Mouse (Mus musculus) left cerebral cortex, postnatal 14 days (tissue): Measurements from ENCODE around the gene Lysmd2. TPM values are rescaled to one million over a fixed set of nuclear protein-coding genes. Genes with fewer than 3 reads are reported as not detected.
A peak's percentile ranks its signal among the peaks of the same experiment; 100 is the strongest.

Experiments
- DNase-seq, 2 experiments: peaks; one replicate each; pipeline ENCODE4 v3.0.0; 2021 to 2022; ENCODE audit warnings: low spot score in 2 of 2, mixed read lengths in 1 of 2
- intact Hi-C: fragments of 180-260 bp; cut with DNase I; formaldehyde crosslinking; loops from one replicate; pipeline ENCODE4 v1.15.1; 2025
- long read RNA-seq, 2 experiments: library from polyadenylated mRNA; stranded (forward); transcript quantifications; one replicate each; pipeline ENCODE4 v2.0.0; 2021
- total RNA-seq, 2 experiments: library from RNA; stranded (reverse); gene quantifications; 2 replicates each; pipeline ENCODE4 v1.2.3; 2021

Lysmd2 gene
- 10 to 100 TPM; 60.1 to 63.1 TPM for total RNA-seq
- long read RNA-seq, experiment 1, transcript Lysmd2-202 (3 exons, 1,241 nt): minor isoform, 13 of 128 reads
- long read RNA-seq, experiment 1, transcript Lysmd2-201 (3 exons, 1,189 nt): major isoform, 106 of 128 reads
- long read RNA-seq, experiment 1, partial matches to known transcripts: 0 of 128 reads
- long read RNA-seq, experiment 1, other reads (novel, unspliced or antisense): 7 of 128 reads
- long read RNA-seq, experiment 2, transcript Lysmd2-201 (3 exons, 1,189 nt): major isoform, 107 of 121 reads
- long read RNA-seq, experiment 2, transcript Lysmd2-202 (3 exons, 1,241 nt): minor isoform, 9 of 121 reads
- long read RNA-seq, experiment 2, partial matches to known transcripts: 1 of 121 reads
- long read RNA-seq, experiment 2, other reads (novel, unspliced or antisense): 3 of 121 reads

- peak; percentile 42 to 68 for DNase-seq
- intact Hi-C loops: no loop called here
Measured at GRCm38 (mm10) chr9:75625556-75626307, at the start of gene Lysmd2. TSS of gene Lysmd2 (plus strand) at chr9:75625741.

- intact Hi-C loops: no loop called here
- no peak for DNase-seq
Measured at GRCm38 (mm10) chr9:75579321-75579720, 46.2 kb upstream of the Lysmd2 start.

DNA sequence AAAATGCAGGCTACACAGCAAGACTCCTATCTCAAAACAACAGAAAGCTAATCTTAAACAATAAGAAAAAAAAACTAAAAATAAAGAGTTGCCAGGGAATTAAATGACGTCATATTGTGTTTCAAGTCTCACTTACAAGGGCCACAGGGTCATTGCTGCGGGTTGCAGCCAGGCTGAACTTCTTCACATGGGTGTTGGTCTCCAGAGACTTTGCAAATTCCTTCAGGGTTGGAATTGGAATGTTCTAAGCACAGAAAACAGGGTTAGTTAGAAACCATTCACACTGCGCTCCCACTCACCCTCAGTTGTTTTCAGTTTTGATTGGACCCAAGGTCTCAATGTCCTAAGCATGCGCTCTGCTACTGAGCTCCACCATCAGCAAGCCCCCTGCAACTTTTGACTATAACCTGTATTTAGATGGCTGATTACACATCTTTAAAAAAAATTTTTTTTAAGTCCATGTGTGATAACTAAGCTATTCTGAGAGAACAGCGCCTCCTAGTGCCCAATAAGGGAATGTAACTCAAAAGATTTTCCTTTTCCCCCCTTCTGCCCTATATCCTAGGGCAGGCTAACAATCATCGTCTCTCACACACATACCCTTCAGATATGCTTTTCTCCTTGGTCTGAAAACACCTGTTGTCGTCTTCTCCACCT is 43.7 kb upstream of the Lysmd2 start:
- no peak for DNase-seq
- intact Hi-C loops: loop anchor here (2.0 to 10.0 kb wide), 2 partner anchors 59 to 117 kb away; no protein-coding TSS in a partner anchor

DNA sequence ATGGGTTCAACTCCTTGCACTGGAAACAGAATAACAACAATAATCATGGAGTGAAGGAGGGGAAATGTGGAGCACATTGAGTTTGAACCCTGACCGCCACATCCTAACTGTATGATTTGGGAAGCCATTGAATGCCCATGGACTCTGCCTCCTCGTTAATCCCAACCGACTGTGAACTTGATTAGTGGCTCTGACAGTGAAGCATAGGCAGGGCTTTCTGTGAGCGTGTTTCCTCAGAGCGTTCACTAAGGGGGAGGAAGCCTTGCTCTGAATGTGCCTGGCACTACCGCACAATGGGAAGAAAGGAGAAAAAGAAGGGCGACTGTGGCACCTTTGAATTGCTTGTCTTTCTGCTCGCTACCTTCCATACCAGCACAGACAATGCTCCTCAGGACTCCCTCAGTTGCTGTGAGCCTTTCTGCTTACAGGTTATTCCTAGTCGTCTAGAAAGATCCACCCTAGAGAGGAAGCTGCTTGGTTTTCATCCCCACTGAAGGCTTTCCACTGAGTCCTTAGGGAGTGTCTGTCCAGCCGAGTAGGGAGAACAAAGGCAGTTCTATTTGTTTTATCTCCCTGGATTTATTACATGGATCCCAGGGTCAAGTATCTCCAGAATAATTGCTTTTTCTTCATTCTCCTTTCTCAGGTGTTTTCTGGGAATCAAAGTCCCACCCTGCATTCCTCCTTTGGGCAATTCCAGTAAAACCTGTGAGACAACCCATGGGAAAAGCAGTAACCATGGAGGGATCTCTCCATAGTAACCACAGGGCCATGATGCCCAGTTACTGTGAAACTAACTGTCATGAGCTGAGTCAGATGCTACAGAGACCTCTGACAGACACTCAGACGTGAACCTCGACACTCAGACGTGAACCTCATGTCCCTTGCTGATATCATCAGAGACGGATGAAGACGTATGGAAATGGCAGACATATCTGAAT is 35.4 kb upstream of the Lysmd2 start:
- intact Hi-C loops: loop anchor here (10.0 kb wide), 1 partner anchor 125 kb away; no protein-coding TSS in a partner anchor
- DNase-seq: no peak

- intact Hi-C loops: no loop called here
- DNase-seq: peak; percentile 49 to 78
Measured at GRCm38 (mm10) chr9:75593481-75593880, 32.1 kb upstream of the Lysmd2 start.

DNA sequence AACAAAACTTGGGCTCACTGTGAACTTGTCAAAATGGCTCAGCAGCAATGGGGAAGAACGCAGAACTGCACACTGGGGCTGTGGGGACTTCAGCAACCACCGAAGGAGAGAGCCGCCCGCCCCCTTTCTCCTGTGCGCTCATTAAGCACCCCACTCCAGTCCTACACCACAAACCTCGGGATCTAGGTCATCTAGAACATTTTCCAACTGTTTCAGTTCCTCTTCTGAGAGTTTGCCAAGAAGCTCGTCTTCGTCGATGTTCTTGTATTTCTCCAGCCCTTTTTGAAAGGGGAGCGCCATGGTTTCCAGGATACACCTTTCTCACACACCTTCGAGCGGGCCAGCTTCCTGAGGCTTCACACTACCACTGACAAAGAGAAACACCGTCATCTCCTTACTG is 28.5 kb upstream of the Lysmd2 start:
- intact Hi-C loops: no loop called here
- no peak for DNase-seq

GRCm38 (mm10) chr9:75597596-75597995 is 27.9 kb upstream of the Lysmd2 start:
- DNase-seq: no peak
- intact Hi-C loops: no loop called here

- intact Hi-C loops: no loop called here
- peak; percentile 57 to 80 for DNase-seq
Measured at GRCm38 (mm10) chr9:75599191-75599841, 26.2 kb upstream of the Lysmd2 start.

DNA sequence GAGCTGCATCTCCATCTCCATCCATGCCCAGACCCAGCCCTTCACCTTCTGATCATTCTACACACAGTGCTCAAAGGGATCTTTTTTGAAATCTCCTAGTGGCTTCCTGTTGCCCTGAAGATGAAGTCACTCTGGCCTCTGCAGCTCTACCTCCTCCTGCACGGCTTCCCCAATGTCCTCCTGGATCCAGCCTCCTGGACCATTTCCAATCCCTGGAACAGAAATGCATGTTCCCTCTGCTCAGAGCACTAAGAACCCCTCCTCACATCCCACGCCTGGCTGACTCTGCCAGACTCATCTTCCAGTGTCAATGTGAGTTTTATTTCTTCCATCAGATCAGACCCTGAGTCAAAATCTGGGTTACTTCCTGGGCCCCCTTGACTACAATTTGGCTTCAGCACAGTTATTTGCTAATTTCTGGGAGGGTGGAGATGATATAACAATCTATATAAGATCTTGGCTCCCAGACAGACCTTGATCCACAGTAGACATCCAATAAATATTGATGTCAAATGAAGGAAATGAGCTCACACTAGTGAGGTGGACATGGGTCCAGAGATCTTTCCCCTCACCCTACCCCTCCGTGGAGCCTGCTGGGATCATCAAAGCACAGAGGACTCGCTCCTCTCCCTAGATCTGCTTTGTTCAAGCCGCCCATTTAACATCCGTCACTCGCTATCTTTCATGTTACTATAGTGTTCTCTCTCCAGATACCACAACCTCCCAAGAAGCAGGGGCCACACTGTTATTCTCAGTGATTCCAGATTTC is 25.2 kb upstream of the Lysmd2 start:
- intact Hi-C loops: no loop called here
- DNase-seq: peak; percentile 53 to 59

DNA sequence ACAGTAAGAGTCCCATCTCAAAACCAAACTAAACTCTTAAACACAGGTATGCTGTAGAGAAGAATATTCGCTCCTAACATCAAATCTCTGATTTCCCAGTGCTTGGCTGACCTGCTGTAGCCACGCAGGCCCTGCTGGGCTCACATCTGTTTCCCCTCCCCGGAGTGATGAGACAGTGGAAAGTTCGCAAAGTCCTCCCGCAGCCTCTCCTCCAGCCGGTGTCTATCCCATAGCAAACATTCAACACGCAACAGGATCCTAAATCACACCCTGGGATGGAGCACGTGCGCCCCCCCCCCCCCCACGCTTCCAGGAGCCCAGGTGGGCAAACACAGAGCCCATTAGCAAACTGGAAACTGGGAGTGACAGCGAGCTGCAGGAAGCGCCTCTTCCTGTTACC is 24.0 kb upstream of the Lysmd2 start:
- no peak for DNase-seq
- intact Hi-C loops: no loop called here

DNA sequence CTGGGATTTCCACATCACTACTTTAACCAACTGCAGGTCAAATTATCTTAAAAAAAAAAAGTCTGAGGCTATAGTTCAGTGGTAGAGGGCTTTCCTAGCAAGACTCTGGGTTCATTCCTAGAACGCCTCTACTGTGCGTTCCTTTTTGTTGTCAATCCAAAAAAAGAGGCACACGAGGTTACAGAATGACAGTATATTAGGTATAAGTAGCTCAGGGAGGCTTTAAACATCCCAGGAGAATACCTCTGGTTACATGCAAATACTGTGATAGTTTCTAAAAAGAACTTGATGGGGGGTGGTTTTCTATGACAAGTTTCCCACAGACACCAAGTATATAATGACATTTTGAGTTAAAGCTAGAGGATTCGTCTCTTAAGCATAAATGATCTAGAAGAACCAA is 18.0 kb upstream of the Lysmd2 start:
- no peak for DNase-seq
- intact Hi-C loops: no loop called here

GRCm38 (mm10) chr9:75609505-75609904 is 16.0 kb upstream of the Lysmd2 start:
- DNase-seq: no peak
- intact Hi-C loops: no loop called here

- DNase-seq: peak in 1 of 2 experiments; percentile 42
- intact Hi-C loops: no loop called here
Measured at GRCm38 (mm10) chr9:75609965-75610364, 15.6 kb upstream of the Lysmd2 start.

DNA sequence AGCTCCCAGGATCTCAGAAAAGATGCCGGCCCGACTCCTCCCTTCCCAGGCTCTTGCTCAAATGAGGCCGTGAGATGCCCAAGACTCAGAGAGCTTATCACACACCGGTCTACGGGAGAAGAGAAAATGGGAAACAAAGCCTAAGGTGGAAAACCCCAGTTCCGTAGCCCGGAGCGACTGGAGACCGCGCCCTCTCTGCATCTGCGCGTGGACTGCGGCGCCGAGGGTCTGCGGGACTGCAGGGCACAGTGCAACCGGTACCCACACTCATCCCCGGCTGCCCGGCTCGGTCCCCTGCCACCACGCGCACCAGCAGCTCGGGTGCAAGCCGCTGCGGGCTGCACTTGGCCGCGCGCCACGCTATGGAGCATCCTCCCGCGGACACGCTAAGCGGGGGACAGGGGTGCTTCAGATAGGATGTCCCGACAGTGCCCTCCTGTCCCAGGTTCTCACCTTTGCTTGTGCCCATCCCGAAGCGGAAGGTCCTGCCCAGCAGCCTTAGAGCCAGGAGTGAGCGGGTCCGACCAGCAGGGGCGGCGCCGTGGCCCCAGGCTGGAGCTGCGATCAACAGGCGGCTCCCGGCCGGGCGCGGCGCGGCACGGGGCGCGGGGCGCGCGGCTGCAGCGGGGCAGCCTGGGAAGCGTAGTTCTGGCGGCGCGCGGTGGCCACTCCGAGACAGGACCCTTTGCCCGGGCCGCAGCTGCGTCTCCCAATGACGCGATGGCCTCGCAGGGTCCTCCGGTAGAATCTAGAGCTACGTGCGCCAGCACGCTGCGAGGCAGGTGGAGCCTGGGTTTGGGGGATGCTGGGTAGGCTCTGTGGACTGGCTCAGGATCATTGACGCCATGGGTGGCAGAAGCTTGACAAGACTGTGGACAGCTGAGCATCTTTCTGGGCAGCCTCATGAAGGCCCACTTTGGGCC is 14.7 kb upstream of the Lysmd2 start, which contains the start of gene Tmod2:
Gene Tmod2 (minus strand): TSS at position 755 of the 923 bp plus-strand sequence.
- intact Hi-C loops: no loop called here

DNA sequence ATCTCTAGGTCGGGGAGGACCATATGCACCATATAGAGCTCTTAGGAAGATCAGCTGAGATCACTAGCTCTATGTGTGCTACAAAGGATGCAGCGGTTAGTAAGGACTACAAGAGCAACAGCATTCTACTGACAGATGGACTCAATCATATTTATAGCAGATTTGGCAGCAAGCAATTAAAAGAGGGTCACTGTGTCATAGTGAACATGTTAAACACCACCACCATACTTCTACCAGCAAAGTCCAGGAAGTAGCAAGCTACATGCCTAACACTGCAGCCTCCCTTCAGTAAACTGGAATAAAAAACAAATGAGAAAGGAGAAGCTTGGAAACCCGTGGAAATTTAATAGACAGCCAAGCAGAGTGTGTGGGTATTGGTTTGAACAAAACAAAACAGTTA is 9.0 kb upstream of the Lysmd2 start:
- DNase-seq: no peak
- intact Hi-C loops: no loop called here

More for the DNA sequence above, 14.7 kb upstream of the Lysmd2 start, which contains the start of gene Tmod2:
- peak; percentile 76 to 77 for DNase-seq

DNA sequence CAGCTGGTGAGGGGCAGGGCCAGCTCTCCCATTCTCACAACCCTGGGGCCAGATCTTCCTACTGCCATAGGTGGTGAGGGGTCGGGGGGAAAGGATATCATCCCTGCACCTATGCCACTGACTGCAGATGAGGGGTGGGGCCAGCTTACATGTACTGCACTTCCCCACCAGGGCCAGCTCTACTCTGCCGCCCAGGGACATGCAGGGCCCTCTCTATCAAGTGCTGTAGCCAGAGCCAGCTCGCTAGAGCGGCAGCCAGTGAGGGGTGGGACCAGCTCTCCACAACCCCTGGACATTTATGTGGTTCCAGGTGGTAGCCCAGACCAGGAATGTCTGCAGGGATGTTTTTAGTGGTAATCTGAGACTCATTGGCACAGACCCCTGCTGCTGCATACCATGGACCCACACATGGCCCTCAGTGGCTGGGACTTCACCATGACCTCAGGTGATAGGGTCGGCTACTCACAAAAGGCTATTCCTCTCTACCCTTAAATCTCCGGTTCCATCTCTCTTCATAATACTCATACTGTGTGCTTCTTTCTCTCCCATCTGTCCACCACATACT is 6.6 kb upstream of the Lysmd2 start:
- DNase-seq: no peak
- intact Hi-C loops: no loop called here
